Mouse (Mus musculus) stomach, postnatal 0 days (tissue): ENCODE measurements around the gene Atrx.

Experiments
- CTCF ChIP-seq: IDR thresholded peaks from 2 replicates; pipeline ENCODE4 v1.5.1; 2016; ENCODE audit warnings: antibody characterized with exemption, low read depth, mild to moderate bottlenecking, moderate library complexity
- EP300 ChIP-seq: optimal IDR thresholded peaks from 2 replicates; pipeline ENCODE3; 2016; ENCODE audit warnings: antibody characterized with exemption

DNA sequence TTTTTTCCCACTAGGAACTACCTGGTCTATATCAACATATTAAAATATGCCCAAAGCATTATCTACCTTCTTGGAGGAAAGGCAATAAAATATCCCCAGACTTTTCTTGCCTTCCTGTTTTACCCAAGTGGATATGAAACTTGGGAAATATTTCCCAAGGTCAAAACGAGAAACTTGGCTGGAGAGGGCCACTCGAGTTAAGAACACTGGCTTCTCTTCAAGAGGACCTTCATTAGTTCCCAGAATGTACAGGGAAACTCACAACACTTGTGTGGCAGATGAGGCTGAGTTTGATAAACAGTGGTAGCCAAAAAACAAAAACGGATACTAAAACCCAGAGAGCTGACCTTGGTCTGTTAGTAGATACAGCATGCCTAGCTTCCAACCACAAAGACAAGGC, 17.5 kb downstream of the Atrx start:
- TF ChIP-seq EP300 = no peak
- TF ChIP-seq CTCF = no peak
